Mouse (Mus musculus) kidney, adult 9 months (tissue): ENCODE results near the gene Zfp655.
A peak's percentile ranks its signal among the peaks of the same experiment; 100 is the strongest.
"Not testable (repeated sequence)": the region's sequence is repeated elsewhere in the genome, so short reads cannot be mapped to it uniquely, and the experiment has no call there.

Experiments used
- DNase-seq: peaks from one replicate; pipeline ENCODE4 v3.0.0; 2022

The Zfp655 gene

DNA sequence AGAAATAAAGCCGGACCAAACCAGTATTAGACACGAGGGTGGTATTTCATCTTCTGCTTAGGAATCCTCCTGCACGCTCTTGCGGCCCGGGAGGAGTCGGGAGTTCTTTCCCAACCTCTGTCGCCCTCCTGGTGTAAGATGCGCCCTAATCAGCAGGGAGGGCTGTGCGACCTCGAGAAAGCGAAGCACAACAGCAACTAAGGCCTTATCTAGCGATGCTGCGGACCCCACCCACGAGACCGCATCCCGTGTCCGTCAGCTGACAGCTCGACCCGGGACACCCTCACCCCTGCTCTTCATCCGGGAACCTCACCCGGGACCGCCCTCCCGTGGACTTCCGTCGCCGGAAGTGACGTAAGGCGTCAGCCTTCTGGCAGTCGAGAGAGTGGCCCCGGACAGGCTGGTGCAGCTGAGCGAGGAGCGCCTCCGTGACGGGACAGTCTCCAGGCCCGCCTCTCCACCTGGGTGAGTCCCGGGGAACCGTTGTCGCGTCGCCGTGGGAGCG lies at the start of gene Zfp655:
Gene Zfp655 (plus strand): TSS at position 349 of the 505 bp plus-strand sequence.
- peak; percentile 98 for DNase-seq

DNA sequence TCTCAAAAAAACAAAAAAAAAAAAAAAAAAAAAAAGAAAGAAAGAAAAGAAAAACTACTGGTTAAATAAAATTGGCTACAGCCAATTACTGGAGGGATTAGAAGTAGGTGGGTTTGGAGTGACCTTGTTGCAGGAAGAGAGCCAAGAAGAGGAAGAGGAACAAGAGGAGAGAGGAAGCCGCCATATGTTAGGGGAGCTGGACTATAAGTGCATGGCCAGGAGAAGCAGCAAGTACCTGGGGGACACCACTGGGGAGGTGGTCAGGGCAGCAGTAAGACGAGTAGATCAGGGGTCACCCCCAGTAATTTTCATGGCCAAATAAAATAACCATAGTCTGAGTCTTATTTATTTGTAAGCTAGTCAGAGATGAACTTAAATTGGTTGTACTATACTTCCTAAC lies 46.3 kb upstream of the Zfp655 start:
- no peak for DNase-seq

DNA sequence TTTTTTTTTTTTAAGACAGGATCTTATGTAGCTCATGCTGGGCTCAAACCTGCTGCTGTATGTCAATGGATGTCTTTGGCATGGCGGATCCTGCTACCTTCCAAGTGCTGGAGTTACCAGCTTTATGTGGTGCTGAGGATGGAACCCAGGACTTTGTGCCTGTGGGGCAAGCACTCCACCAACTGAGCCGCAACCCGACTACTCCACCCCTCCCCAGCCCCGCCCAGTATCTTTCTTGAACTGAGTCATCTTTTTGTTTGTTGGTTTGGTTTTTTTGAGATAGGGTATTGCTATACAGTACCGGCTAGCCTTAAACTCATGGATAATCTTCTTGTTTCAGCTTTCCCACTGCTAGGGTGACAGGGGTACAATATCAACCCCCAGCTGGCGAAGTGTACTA lies 42.1 kb upstream of the Zfp655 start:
- DNase-seq: no peak

DNA sequence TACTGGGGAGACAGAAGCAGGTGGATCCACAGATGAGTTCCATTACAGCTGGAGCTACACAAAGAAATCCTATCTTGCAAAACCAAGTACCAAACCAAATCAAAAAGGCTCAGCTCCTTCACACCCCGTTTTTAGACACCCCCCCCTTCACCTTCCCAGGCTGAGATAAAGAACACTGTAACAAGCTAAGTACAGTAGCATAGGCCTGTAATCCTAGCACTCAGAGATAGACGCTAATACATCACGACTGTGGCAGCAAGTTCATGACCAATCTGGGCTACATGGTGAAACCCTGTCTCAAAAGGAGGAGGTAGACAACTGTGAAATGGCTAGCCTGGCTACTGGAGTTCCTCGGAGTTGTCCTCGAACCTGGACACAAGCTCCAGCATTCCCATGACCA lies 41.1 kb upstream of the Zfp655 start:
- no peak for DNase-seq

DNA sequence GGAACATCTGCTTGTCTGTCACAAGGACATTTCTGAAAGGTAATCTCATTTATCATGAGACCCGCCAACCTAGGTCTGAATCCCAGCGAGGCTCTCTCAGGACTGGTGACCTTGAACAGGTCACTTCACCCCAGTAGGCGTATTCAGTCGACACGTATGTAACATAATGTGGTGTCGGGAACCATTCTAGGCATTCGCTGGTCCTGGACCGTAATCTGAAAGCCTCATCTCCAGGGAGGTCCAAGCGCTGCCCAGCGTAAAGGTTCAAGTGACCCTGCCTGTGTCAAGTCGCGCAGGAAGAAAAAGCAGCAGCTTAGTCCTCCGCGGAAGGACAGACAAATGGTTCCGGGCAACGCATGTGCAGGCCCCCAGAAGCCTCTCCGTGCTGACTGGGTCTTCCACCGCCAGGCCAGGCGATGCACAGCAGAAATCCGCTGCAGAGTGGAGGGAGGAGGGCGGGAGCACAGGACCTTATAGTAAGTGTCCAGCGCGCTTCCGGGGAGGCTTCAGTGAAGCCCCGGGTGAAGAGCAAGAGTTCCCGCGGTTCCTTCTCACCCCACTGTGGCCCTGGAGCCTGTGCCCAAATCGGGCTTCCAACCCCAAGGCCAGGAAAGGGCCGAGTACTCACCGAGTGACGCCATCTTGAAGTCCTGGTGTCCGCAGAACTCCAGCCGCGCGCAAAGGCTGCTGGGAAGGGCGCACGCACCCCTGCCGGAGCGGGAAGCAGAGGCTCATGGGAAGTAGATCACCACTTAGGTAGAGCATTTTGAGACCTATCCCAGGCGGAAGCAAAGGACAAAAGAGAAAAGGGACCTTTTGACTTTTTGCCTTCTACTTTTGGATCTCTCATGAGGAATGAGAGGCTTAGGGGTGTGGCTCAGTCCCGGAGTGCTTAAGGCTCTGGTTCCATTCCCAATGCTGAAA lies 40.4 kb upstream of the Zfp655 start:
- peak; percentile 95 for DNase-seq

DNA sequence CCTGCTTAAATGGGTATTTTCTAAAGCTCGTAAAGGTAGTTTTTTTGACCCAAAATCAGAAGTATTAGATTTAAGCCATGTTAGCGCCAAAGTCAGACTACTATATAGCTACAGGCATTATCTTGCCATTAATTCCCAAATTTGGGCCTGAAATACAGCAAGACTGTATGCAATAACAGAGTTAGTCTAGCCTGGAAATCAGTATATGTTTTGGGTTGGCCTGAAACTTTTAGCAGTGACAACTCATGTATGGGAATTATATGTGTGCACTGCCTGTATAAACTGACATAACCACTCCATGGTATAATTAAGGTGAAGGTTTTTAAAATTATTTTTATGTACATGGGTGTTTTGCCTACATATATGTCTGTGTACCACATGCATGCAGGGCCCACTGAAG lies 39.6 kb upstream of the Zfp655 start, which contains the start of gene Atp5j2:
Gene Atp5j2 (minus strand): TSS at position 101 of the 400 bp plus-strand sequence.
- no peak for DNase-seq

DNA sequence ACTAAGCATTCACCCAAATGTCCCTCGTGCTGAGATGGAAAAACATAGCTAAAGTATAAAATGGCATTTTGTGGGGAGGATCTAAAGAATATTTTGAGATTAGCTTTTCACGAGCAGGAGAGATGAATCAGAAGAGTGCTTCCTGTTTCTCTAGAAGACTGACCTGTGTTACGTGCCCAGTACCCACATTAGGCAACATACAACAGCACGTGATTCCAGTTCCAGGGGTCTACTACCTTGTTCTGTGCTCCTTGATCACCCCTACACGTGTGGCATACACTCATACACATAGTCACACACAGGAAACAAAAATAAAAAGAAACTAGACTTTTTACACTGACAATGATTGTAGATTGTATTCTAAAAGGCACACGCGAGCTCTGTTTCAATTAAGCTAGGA lies 31.1 kb upstream of the Zfp655 start:
- DNase-seq: no peak

DNA sequence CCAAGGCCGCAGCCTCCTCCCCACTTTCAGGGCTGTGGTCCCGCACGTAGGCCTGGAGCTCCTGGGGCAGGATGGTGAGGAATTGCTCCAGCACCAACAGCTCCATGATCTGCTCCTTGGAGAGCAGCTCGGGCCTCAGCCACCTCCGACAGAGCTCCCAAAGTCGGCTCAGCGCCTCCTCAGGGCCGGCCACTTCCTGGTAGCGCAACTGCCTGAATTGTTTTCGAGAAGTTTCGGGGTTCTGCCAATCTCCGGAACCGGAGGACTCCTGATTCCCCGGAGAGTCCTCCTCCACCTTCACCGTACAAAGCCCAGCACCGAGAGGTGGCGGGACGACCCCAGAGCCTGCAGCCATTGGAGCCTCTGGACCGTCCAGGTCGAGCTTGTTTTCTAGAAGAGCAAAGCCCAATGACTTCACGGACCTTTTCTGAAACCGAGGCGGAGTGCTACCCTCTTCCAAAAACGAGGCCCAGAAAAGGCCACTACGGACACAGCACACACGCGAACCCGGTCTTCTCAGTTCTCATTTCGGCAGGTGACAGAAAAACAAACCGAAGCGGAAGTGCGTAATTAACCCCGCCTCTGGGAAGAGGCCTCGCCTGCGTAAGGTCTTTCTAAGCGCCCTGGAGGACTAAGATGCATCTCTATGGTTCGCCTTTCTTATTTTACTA lies 30.1 kb upstream of the Zfp655 start, which contains the start of gene Zkscan14:
Gene Zkscan14 (minus strand): TSS at position 548 of the 671 bp plus-strand sequence.
- DNase-seq: peak; percentile 80

DNA sequence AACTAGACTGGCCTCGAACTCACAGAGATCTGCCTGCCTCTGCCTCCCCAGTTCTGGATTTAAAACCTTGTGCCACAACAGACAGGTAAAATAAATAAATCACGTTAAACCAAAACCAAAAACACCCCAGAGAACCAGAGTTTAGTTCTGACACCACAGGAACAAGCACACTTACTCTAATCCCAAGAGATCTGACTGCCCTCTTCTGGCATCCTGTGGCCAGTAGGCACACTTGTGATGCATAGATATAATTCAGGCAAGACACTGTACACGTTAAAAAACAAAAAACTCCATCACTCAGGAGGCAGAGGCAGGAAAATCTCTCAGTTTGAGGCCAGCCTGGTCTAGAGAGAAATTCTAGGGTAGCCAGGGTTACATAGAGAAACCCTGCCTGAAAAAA lies 29.1 kb upstream of the Zfp655 start:
- DNase-seq: no peak

DNA sequence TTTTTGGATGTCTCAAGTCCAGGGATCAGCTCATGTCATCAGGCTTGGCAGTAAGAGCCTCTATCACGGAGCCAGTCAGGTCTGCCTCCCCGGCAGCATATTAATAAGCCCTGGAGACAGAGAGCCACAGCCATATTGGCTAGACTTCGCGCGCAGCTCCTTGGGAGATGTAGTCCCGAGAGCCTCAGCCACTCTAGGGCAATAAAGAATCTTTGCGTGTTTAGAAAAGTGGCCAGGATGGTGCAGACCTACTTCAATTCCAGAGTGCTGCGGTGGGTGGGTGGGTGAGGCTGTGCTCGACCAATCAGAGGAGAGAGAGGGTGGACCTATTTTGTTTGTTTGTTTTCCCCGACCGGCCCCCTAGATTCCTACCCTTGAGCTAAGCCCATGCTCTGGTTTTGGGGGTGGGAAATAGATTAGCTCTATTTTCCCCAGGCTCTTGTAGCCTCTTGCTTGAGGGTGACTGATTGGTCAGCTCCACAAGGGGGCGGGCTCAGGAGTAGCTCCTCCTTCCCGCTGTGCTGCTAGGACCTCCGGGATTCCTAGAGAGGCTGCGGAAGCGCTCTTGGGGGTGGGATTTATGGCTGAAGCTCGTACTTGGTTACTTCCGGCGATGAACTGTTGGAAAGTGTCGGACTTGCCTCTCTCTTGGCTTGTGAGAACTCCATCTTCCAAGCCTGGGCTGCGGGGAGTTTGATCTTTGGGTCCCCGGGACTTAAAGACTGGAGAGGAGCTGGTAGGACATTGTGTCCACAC lies 27.4 kb upstream of the Zfp655 start, which contains the start of gene Zkscan5:
Gene Zkscan5 (plus strand): TSS at position 627 of the 756 bp plus-strand sequence.
- DNase-seq: peak; percentile 99

DNA sequence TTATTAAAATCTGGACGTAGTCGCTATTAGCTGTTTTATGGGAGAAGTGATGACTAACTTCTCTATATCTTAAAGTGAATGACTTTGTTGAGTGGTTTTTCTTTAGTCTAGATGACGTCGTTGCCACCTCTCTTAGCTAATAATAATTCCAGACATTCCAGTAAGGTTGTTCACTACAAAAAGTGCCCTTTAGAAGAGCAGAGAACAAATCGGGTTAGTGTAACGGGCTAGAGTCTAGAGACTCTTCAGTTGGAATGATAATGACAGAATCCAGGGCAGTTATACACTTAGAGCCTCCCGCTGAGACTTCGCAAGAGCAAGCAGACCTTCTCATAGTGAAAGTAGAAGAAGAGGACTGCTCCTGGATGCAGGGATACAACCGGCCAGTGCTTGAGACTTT lies 26.5 kb upstream of the Zfp655 start:
- DNase-seq: no peak

DNA sequence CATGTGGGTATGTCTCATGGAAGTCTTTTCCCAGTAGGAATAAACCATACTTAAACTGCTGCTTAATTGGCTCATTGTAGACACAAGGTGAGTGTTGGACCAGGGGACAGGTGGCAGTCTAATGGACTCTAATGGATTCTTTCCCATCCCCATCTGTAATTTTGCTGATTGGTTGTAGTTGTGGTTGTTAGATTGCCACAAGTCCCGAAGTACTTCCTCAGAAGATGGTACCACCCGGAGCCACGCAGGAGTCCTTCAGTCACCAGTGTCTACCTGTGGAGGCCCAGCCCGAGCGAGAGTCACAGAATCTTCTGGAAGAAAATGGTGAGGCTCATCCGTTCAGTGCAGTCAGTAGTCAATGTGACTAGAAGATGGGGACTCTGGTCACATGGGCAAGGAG lies 24.1 kb upstream of the Zfp655 start:
- DNase-seq: no peak

DNA sequence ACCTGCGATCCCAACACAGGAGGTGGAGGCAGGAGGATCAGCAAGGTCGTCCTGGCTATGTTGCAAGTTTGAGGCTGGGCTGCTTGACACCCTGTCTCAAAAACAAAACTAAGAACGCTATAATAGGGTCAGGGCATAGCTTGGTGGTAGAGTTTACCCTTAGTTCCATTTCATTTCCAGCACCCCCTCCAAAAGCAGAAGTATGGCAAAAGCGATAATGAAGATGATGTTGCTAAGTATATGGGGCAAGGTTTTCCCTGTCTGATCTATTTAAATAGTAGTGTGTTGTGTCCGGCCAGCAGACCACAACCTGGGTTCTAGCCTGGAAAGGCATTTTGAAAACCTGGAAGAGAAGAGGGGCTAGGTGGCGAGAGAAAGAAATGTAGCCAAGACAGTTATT lies 23.6 kb upstream of the Zfp655 start:
- DNase-seq: no peak

DNA sequence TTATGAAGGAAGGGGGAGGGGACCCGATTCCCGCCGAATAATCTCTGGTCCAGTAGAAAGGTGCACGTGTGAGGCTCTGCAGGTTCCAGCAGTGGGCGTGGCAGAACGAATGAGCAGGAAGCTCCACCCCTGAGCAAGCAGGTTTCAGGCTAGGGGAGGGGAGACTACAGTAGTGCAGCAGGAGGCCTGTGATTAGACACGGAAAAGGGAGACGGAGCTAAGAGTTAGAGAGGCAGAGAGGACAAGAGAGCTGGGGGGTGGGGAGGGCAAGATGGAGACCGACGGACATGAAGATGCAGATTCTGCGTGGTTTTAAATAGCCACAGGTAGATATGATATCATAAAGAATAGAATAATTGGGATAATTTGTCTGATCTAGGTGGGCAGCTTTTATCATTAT lies 23.1 kb upstream of the Zfp655 start:
- not testable (repeated sequence) for DNase-seq

DNA sequence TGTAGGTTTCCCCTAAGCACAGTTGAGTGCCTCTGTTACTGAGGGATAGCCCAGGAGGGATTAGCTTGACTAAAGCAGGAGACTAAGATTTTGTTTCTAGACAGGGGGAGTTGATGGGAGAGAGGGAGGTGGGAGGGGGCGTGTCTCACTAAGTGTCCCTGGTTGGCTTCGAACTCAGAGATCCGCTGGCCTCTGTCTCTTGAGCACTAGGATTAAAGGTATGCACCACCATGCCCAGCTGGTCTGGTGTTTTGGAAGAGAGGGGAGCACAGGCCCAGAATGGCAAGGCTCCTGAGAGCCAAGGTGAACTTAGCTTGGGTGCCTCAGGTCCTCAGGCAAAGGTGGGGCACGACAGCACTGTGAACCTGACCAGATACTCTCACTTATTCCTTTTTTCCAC lies 20.2 kb upstream of the Zfp655 start:
- DNase-seq: no peak

DNA sequence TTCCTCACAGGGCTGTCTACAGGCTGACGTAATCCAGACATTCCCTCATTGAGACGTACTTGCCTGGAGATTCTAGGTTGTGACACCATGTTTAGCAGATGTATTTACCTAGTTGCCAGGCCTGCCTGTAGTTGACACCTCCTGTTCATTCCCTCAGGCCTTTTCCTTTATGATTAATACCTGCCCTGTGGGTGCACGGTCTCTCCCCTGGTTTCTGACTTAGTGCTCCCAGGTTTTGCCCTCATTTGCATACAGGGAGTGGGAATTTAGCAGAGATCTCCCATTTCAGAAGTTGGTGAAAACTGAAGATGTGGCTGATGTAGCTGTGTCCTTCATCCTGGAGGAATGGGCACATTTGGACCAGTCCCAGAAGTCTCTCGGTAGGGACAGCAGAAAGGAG lies 19.3 kb upstream of the Zfp655 start:
- no peak for DNase-seq

DNA sequence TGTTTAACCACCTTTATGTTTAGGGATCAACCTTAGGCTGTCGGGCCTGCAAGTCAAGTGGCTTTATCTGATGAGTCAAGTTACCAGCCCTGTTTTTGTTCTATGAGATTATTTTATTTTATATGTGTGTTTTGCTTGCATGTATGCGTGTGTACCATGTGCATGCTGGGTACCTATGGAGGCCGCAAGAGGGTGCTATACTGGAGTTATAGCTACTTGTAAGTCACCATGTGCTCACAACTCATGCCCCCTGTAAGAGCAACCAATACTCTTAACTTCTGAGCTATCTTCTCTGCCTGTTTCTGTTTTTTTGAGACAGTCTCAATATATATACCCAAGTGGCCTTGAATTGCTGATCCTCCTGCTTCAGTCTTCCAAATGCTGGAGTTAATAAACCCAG lies 18.0 kb upstream of the Zfp655 start:
- DNase-seq: no peak

DNA sequence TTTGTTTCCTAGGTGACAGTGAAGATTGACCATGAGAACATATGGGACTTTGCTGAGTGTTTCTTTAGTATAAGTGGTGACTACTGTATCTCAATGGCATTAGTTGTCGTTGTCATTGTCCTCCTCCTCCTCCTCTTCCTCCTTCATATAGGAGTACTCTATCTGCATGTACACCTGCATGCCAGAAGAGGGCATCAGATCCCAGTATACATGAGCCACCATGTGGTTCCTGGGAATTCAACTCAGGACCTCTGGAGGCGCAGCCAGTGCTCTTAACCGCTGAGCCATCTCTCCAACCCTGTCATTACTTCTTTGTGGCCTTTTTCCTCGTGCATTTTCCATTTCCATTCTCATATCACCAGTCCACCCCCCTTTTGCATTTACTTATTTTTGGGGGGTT lies 16.8 kb upstream of the Zfp655 start:
- DNase-seq: peak; percentile 38

DNA sequence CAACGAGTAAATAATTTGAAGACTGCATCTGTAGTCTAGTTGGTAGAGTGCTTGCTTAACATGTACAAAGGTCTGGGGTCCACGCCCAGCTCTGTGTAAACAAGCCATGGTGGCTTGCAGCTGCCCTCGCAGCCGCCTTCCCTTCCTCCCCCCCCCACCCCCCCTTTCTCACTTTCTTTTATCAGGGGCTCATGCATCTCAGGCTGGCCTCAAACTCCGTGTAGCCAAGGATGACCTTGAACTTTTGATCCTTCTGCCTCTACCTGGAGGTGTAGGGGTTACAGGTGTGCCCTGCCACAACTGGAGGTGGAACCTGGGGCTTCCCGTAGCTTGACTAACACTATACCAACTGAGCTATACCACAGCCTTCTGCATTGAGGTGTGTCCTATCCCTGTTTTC lies 13.8 kb upstream of the Zfp655 start:
- no peak for DNase-seq

DNA sequence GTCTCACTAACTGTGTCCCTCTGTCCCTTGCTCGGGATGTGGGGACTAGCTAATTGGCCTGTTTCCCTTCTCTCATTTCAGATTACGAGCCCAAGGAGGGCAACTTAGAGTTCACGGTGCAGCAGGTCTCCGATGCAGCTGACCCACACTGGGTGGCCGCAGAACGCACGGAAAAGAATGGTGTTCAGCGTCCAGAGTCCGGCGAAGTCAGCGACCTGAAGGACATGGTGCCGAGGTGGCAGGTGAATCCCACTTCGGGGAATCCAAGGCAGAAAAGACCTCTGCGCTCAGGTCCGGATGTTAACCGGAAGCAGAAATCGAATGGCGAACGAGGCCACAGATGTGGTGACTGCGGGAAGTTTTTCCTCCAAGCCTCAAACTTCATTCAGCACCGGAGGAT lies 13.3 kb upstream of the Zfp655 start:
- peak; percentile 69 for DNase-seq

DNA sequence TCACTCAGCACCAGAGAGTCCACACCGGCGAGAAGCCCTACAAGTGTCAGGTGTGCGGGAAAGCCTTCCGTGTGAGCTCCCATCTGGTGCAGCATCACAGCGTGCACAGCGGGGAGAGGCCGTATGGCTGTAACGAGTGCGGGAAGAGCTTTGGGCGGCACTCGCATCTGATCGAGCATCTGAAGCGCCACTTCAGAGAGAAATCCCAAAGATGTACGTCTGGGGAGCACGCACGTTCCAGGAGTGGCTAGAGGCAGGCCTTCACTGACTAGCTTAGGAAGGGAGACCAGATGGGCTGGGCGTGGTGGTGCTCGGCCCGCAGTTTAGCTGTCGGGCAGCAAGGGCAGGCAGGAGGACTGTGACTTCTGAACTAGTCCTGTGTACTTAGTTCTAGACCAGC lies 12.8 kb upstream of the Zfp655 start:
- DNase-seq: no peak

DNA sequence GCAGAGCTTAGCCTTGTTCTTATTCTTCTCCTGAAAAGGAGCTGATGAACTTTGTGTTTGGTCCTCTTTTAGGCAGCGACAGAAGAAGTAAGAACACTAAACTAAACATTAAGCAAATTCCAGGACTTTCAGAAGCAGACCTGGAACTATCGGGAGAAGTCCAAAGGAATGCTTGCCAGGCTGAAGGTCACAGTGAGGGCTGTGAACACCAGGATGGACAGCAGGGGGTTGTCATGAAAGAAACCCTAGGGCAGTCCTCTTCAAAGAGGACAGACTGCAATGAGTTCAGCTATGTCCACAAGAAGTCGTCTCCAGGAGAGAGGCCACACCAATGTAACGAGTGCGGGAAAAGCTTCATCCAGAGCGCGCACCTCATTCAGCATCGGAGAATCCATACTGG lies 11.5 kb upstream of the Zfp655 start:
- peak; percentile 84 for DNase-seq

DNA sequence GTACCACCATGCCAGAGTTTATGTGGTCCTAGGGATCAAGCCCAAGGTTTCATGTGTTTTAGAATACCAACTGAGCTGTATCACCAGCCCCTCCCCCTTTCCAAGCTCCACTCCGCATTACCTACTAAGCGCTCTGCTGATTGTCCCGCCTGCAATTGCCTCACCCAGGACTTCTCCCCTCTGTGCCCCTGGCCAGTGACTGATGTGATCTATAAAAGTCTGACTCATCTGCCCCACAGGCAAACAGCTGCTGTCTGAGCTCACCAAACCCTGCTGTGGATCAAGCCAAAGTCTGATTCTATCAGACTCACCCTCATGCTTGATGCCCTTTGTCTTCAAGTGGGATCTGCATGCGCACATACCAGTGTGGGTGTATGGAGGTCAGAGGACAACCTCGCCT lies 8.7 kb upstream of the Zfp655 start:
- DNase-seq: no peak
